Mouse (Mus musculus) limb, embryonic 11.5 days (tissue): ENCODE results near the gene Ndufa3. TPM values are rescaled to one million over a fixed set of nuclear protein-coding genes. Genes with fewer than 3 reads are reported as not detected.
A peak's percentile ranks its signal among the peaks of the same experiment; 100 is the strongest.

Source experiments
- ATAC-seq: fragments of 200-750 bp; cut with Nextera tagmentation; 2 replicates; pipeline ENCODE4 v1.8.0; 2017; ENCODE audit warnings: low read depth; ENCODE audit not compliant: insufficient number of reproducible peaks, low FRiP score, low TSS enrichment
- DNase-seq: peaks from one replicate; pipeline ENCODE4 v3.0.0-alpha.2; 2015; ENCODE audit warnings: low spot score
- H3K27ac ChIP-seq: fragments of 300-500 bp; sonication (generic); replicated peaks from 2 replicates; pipeline ENCODE4 v1.5.1; 2014; ENCODE audit warnings: low read depth, mild to moderate bottlenecking, low read length
- H3K27me3 ChIP-seq: fragments of 300-500 bp; sonication (generic); 2 replicates; pipeline ENCODE4 v1.6.1; 2014; ENCODE audit warnings: mild to moderate bottlenecking, low read length, mixed read lengths; ENCODE audit not compliant: control insufficient read depth, insufficient read depth
- H3K36me3 ChIP-seq: fragments of 300-500 bp; sonication (generic); 2 replicates; pipeline ENCODE4 v1.6.1; 2014; ENCODE audit warnings: mild to moderate bottlenecking, low read length, moderate library complexity, mixed read lengths; ENCODE audit not compliant: control insufficient read depth, insufficient read depth
- H3K4me1 ChIP-seq: fragments of 300-500 bp; sonication (generic); 2 replicates; pipeline ENCODE4 v1.6.1; 2014; ENCODE audit warnings: low read length, mixed read lengths; ENCODE audit not compliant: control insufficient read depth, insufficient read depth
- H3K4me2 ChIP-seq: fragments of 300-500 bp; sonication (generic); 2 replicates; pipeline ENCODE4 v1.6.1; 2014; ENCODE audit warnings: low read depth, mild to moderate bottlenecking, moderate library complexity; ENCODE audit not compliant: severe bottlenecking
- H3K4me3 ChIP-seq: fragments of 300-500 bp; sonication (generic); 2 replicates; pipeline ENCODE4 v1.5.1; 2014; ENCODE audit warnings: low read depth, low read length
- H3K9ac ChIP-seq: fragments of 300-500 bp; sonication (generic); 2 replicates; pipeline ENCODE4 v1.6.1; 2014; ENCODE audit warnings: mild to moderate bottlenecking, low read length
- H3K9me3 ChIP-seq: fragments of 300-500 bp; sonication (generic); 2 replicates; pipeline ENCODE4 v1.6.1; 2016; ENCODE audit warnings: low read length; ENCODE audit not compliant: control insufficient read depth
- WGBS: fragments of 180-500 bp; shearing (Covaris S2); extraction: QIAGEN DNeasy Blood & Tissue Kit; methylation state at CpG from one replicate; pipeline ENCODE4 v1.1.7; 2014; 5-methylcytosine and 5-hydroxymethylcytosine counted together
- microRNA-seq: library from miRNA; unstranded; fragments of <30 nt; microRNA quantifications from one replicate; pipeline ENCODE4, GENCODE M21; 2016
- polyA plus RNA-seq: library from polyadenylated mRNA; unstranded; fragments of >200 nt; fragmentation: Nextera tagmentation; extraction: Ambion mirVana; gene quantifications from 2 replicates; pipeline ENCODE4 v1.2.1, GENCODE M21; 2014

Gene Ndufa3
- polyA plus RNA-seq, 1 experiment from 2014 or later, result 400 TPM

- no peaks in the 10 kb centered on the region for H3K9me3 ChIP-seq
- H3K4me2 ChIP-seq, result peak within 1 kb of the TSS; percentile 55
- no peaks in the 10 kb centered on the region for H3K27me3 ChIP-seq
- 4% methylated on average over 45 of the region's 45 CpGs for WGBS
- H3K27ac ChIP-seq, result peak within 1 kb of the TSS; percentile 5; the same call in 1 of the 2 replicates
- peak within 1 kb of the TSS; percentile 71 for H3K9ac ChIP-seq
- peaks cover 6% of the 10 kb centered on the region for H3K36me3 ChIP-seq
- peak within 1 kb of the TSS; percentile 69 for H3K4me3 ChIP-seq
- peak; percentile 97 for ATAC-seq
- DNase-seq, result peak; percentile 91
- H3K4me1 ChIP-seq, result no peaks in the 10 kb centered on the region
These were observed 48.3 kb downstream of the Ndufa3 start, which contains the start of gene Leng1 for GRCm38 (mm10) chr7:3665215-3666114. Leng1 (minus strand) TSS chr7:3665840.

- ATAC-seq, result no peak
- DNase-seq, result peak; percentile 24
- H3K9me3 ChIP-seq, result no peaks in the 10 kb centered on the region
- H3K9ac ChIP-seq, result no peak overlapping the region
- H3K4me2 ChIP-seq, result no peak overlapping the region
- H3K4me1 ChIP-seq, result no peaks in the 10 kb centered on the region
- H3K27me3 ChIP-seq, result no peaks in the 10 kb centered on the region
- 14% methylated on average over 14 of the region's 14 CpGs for WGBS
- no peak overlapping the region for H3K4me3 ChIP-seq
- H3K36me3 ChIP-seq, result 0 out of 2 replicates have a peak, but pooled peaks cover 3% of the 10 kb centered on the region
- H3K27ac ChIP-seq, result no peak overlapping the region
These were observed 49.8 kb downstream of the Ndufa3 start for GRCm38 (mm10) chr7:3666921-3667391.

Small RNAs within 50 kb of the gene (microRNA-seq; reads per million reads assigned to microRNA genes)
- gene Gm25100 (not detected), gene Mir3572 (4.0 reads per million, percentile 6 among the genes with 10 or more reads in this experiment)

Other genes with a start within 250 kb of the Ndufa3 start
- 6.8 and 7.0 TPM in 2 replicates for gene Cacng8, start 226.7 kb upstream of the Ndufa3 start, polyA plus RNA-seq
- gene Cacng6, start 193.2 kb upstream of the Ndufa3 start, polyA plus RNA-seq, result 0.25 and 0.52 TPM in 2 replicates
- gene Tarm1, start 114.7 kb upstream of the Ndufa3 start, polyA plus RNA-seq, result not detected in 2 replicates
- gene Oscar, start 1.2 kb upstream of the Ndufa3 start, polyA plus RNA-seq, result 0.29 TPM in 1 of 2 replicates, not detected in the other
- gene Tfpt, start 12.6 kb downstream of the Ndufa3 start, polyA plus RNA-seq, result 31.1 and 35.5 TPM in 2 replicates
- 150 TPM in 2 replicates for gene Prpf31, start 12.6 kb downstream of the Ndufa3 start, polyA plus RNA-seq
- gene Cnot3, start 27.9 kb downstream of the Ndufa3 start, polyA plus RNA-seq, result 87.2 and 94.2 TPM in 2 replicates
- 13.8 and 14.6 TPM in 2 replicates for gene Leng1, start 48.5 kb downstream of the Ndufa3 start, polyA plus RNA-seq
- 3.6 and 4.2 TPM in 2 replicates for gene Tmc4, start 60.2 kb downstream of the Ndufa3 start, polyA plus RNA-seq
- 289 TPM in 2 replicates for gene Tsen34, start 75.5 kb downstream of the Ndufa3 start, polyA plus RNA-seq
- 36.7 and 41.2 TPM in 2 replicates for gene Mboat7, start 76.2 kb downstream of the Ndufa3 start, polyA plus RNA-seq
- 1,472 and 1,559 TPM in 2 replicates for gene Rps9, start 86.6 kb downstream of the Ndufa3 start, polyA plus RNA-seq
- 0.13 TPM in 1 of 2 replicates, not detected in the other for gene Pirb, start 103.0 kb downstream of the Ndufa3 start, polyA plus RNA-seq
- not detected in 2 replicates for gene Gm15448, start 208.3 kb downstream of the Ndufa3 start, polyA plus RNA-seq
- gene Pira2, start 227.7 kb downstream of the Ndufa3 start, polyA plus RNA-seq, result 0.11 and 0.23 TPM in 2 replicates